Mouse (Mus musculus): ENCODE data around the gene Fam19a4.

DNA sequence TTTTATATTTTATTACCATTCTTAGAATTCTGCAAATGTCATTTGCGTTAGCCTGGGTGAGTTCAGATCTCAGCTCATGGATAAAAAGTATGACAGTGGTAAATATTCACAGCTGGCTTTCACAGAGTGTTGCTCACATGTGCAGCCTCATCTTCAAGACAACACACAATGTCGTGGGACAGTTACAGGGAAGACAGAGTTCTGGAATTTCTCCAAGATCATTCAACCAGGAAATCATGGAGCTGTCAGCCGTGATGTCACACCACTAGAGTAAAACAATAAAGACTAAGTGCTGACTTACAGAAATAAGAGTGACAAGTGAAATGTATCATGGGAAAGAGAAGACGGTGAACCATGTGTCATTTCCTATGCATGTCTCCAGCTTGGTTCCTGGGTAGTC lies 262.8 kb downstream of the Fam19a4 start:
- TF ChIP-seq CTCF (conservative IDR thresholded peaks at IDR 0.05; ENCODE audit: low read length): no peak
- TF ChIP-seq NANOG (IDR thresholded peaks at IDR 0.05; ENCODE audit: borderline replicate concordance, low read length): no peak
- no peak for TF ChIP-seq POU5F1 (IDR thresholded peaks at IDR 0.05; ENCODE audit: borderline replicate concordance, low read length)

All from E14TG2a.4 (cell line).